Mouse (Mus musculus): ENCODE results near the gene Xirp1. TPM values are rescaled to one million over a fixed set of nuclear protein-coding genes. Genes with fewer than 3 reads are reported as not detected.
"Not testable (repeated sequence)": the region's sequence is repeated elsewhere in the genome, so short reads cannot be mapped to it uniquely, and the experiment has no call there.

Xirp1 gene
- polyA plus RNA-seq, 1 experiment from 2014 or later, result 0.04 TPM

DNA sequence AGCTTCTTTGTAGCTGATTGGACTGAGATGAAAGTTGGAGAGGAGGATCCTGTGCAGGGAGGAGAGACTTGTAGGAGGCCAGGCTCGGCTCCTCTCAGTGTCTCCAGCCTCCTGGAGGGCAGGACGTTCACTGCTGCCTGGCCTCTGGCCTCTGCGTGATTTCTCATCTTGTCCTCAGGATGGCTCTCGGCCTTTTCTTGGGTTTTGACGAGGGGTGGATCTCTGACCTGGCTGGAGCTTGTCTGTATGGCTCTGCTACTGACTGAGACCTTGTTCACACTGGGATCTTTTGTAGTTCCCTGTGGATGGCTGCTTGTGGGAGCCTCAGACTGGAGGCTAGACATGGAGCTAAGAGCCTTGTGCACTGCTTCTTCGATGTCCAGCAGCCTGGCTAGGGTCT lies 8.6 kb downstream of the Xirp1 start:
- Histone ChIP-seq H3K4me1 (peaks cover 16% of the 10 kb centered on the region), H3K27ac (no peak overlapping the region), H3K9me3 (no peaks in the 10 kb centered on the region), H3K9ac (no peak overlapping the region), H3K36me3 (replicated peaks) (no peaks in the 10 kb centered on the region), H3K4me2 (no peak overlapping the region), H3K4me3 (replicated peaks) (no peak overlapping the region), H3K27me3 (peaks cover 20% of the 10 kb centered on the region; the same call in 1 of the 2 replicates)
- no peak for ATAC-seq (ENCODE audit: low FRiP score)
- WGBS, result 66% methylated on average over 6 of the region's 6 CpGs

DNA sequence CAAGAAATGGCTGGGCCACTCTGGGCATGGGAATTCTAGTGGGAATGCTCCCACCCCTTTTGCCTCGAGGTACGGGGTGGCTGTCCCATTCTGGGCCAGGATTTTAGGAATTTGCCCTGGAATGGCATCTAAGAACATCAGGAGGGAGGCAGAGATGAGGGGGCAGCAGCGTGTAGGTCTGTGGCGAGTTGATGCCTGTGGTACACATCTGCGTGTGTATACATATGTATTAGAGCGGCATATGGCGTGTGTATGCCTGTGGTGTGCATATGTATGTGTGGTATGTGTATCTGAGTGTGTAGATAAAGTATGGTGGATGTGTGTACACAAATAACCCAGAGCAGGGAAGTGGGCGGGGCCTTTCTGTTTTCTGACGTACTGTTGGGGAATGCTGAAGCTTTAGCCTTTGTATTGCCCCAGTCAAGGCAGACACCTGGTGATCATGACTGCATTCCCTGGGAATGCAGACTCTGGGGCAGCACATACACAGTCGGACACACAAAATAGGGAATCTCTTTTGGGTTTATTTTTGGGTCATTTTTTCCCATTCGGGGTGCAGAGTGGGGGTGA lies 10.1 kb downstream of the Xirp1 start:
- WGBS, result 74% methylated on average over 11 of the region's 11 CpGs
- ATAC-seq (ENCODE audit: low FRiP score), result no peak

DNA sequence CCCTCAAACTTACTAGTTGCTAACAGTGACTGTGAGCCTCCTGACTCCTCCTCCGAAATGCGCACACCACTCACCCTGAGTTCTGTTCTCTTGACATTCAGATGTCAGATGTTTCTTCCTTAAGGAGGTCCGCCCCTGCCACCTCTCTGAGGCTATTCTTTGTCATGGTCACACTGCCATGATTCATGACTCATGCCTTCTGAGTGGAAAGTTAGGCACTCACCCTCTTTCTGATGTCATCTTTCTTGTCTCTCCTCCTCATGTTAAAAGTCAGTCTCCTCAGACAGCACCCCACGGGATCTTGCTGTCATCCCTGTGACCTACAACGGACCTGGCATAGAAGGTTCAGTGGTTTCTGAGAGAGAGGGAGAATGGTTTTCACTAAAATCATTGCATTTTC lies 10.6 kb downstream of the Xirp1 start:
- Histone ChIP-seq H3K27me3 (peaks cover 23% of the 10 kb centered on the region; the same call in 1 of the 2 replicates), H3K4me2 (no peak overlapping the region), H3K9ac (no peak overlapping the region), H3K27ac (no peak overlapping the region), H3K9me3 (no peaks in the 10 kb centered on the region), H3K4me1 (peaks cover 16% of the 10 kb centered on the region), H3K4me3 (replicated peaks) (no peak overlapping the region), H3K36me3 (replicated peaks) (no peaks in the 10 kb centered on the region)
- ATAC-seq (ENCODE audit: low FRiP score), result no peak
- WGBS, result 89% methylated on average over 5 of the region's 5 CpGs

More for the DNA sequence above, 10.1 kb downstream of the Xirp1 start:
- H3K9me3 ChIP-seq, result no peaks in the 10 kb centered on the region
- H3K9ac ChIP-seq, result no peak overlapping the region
- no peak overlapping the region for H3K4me2 ChIP-seq
- H3K4me3 ChIP-seq (replicated peaks), result no peak overlapping the region
- H3K36me3 ChIP-seq (replicated peaks), result no peaks in the 10 kb centered on the region
- peaks cover 23% of the 10 kb centered on the region; the same call in 1 of the 2 replicates for H3K27me3 ChIP-seq
- H3K27ac ChIP-seq, result no peak overlapping the region
- peaks cover 16% of the 10 kb centered on the region for H3K4me1 ChIP-seq

DNA sequence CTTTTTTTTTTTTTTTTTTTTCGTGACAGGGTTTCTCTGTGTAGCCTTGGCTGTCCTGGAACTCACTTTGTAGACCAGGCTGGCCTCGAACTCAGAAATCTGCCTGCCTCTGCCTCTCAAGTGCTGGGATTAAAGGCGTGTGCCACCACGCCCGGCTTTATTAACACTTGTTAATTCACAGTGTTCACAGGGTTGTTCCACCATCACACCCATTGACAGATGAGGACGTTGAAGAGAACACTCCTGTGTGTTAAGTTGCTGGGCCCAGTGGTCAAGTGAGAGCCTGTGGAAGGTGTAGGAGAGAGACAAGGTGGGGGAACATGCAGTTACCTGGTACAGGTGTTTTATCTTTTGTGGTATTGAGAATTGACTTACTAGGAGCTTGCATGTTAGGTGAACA lies 11.2 kb downstream of the Xirp1 start:
- not testable (repeated sequence) for H3K4me2 ChIP-seq; ATAC-seq (ENCODE audit: low FRiP score); H3K4me3 ChIP-seq (replicated peaks); H3K27ac ChIP-seq; H3K9ac ChIP-seq; H3K9me3 ChIP-seq; H3K36me3 ChIP-seq (replicated peaks)
- Histone ChIP-seq H3K27me3 (peaks cover 23% of the 10 kb centered on the region; the same call in 1 of the 2 replicates), H3K4me1 (peaks cover 16% of the 10 kb centered on the region)
- WGBS, result 79% methylated on average over 6 of the region's 6 CpGs

DNA sequence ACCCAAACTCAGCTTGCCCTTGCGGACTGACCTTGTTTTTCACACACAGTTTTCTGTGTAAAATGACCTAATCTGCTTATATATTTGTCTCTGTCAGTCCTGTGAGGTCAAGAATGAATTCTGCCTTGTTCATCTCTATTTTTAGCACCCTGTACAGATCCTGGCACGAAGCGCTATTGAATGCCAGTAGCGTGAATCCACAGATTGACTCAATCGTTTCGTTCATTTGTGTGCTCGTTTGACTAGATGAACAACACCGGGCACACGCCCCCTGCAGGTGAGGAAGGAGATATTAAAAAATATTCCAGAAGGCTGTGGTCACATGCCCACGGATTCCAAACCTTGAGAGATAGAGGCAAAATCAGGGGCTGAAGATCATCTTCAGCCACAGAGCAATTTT lies 11.9 kb downstream of the Xirp1 start:
- peaks cover 16% of the 10 kb centered on the region for H3K4me1 ChIP-seq
- H3K4me3 ChIP-seq (replicated peaks), result peak overlapping the region; percentile 50
- no peaks in the 10 kb centered on the region for H3K36me3 ChIP-seq (replicated peaks)
- peak overlapping the region; percentile 83 for H3K4me2 ChIP-seq
- H3K27me3 ChIP-seq, result peaks cover 23% of the 10 kb centered on the region; the same call in 1 of the 2 replicates
- H3K9ac ChIP-seq, result peak overlapping the region; percentile 44
- peak overlapping the region; percentile 75 for H3K27ac ChIP-seq
- under 1% methylated on average over 10 of the region's 10 CpGs for WGBS
- no peaks in the 10 kb centered on the region for H3K9me3 ChIP-seq
- ATAC-seq (ENCODE audit: low FRiP score), result peak; percentile 67

DNA sequence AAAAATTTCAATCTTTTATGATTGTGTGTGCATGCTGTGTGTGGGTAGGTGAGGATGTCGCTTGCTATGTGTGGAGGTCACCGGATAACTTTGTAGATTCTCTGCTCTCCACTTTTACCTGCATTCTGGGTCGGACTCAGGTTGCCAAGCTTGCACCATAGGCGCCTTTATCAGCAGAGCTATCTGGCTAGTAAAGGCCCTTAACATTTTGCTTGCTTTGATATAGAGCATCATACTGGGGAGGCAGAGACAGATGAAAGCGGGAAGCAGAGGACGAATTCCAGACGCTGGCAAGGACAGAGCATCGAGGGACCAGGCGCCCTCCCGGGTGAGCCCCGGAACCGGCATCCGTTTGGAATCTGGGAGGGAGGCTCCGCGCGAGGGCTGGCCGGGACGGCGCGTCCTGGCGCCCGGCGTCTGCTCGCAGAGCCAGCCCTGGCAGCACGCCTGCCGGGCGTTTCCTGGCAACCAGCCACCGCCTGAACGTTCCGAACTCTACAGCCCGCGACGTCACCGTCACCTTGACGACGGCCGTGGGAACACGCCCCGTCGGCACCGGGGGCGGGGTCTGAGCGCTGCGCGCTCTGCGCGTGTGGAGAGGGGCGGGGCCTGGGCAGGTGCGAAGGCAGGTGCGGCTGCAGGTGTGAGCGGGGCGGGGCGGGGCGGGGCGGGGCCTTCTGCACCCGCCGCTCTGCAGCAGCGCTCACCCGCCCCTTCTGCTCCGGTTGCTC lies 12.5 kb downstream of the Xirp1 start:
- H3K36me3 ChIP-seq (replicated peaks), result no peaks in the 10 kb centered on the region
- ATAC-seq (ENCODE audit: low FRiP score), result peak; percentile 96
- whole genome bisulfite sequencing, result 4% methylated on average over 34 of the region's 60 CpGs

DNA sequence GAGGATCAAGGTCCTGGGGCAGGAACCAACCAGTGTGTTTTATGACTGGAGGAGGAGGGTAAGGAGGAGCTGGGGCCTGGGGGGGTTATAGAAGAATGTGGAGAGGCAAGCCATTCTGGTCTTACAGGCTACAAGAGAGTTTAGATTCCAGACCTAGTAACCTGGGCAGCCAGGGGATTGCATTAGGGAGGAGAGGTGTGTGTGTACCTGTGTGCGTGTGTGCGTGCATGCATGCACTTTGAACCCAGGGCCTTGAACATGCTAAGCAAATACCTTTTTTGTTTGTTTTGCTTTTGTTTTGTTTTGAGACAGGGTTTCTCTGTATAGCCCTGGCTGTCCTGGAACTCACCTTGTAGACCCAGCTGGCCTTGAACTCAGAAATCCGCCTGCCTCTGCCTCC lies 13.5 kb downstream of the Xirp1 start:
- Histone ChIP-seq H3K9me3 (no peaks in the 10 kb centered on the region), H3K36me3 (replicated peaks) (no peaks in the 10 kb centered on the region), H3K4me2 (no peak overlapping the region), H3K4me3 (replicated peaks) (no peak overlapping the region), H3K27me3 (peaks cover 18% of the 10 kb centered on the region; the same call in 1 of the 2 replicates), H3K4me1 (peaks cover 16% of the 10 kb centered on the region), H3K27ac (no peak overlapping the region), H3K9ac (no peak overlapping the region)
- 92% methylated on average over 3 of the region's 3 CpGs for WGBS
- no peak for ATAC-seq (ENCODE audit: low FRiP score)

More for the DNA sequence above, 12.5 kb downstream of the Xirp1 start:
- Histone ChIP-seq H3K4me1 (peaks cover 16% of the 10 kb centered on the region), H3K9ac (peak overlapping the region; percentile 44), H3K4me2 (peak overlapping the region; percentile 83), H3K4me3 (replicated peaks) (peak overlapping the region; percentile 50), H3K9me3 (no peaks in the 10 kb centered on the region), H3K27ac (peak overlapping the region; percentile 83), H3K27me3 (peaks cover 23% of the 10 kb centered on the region; the same call in 1 of the 2 replicates)

DNA sequence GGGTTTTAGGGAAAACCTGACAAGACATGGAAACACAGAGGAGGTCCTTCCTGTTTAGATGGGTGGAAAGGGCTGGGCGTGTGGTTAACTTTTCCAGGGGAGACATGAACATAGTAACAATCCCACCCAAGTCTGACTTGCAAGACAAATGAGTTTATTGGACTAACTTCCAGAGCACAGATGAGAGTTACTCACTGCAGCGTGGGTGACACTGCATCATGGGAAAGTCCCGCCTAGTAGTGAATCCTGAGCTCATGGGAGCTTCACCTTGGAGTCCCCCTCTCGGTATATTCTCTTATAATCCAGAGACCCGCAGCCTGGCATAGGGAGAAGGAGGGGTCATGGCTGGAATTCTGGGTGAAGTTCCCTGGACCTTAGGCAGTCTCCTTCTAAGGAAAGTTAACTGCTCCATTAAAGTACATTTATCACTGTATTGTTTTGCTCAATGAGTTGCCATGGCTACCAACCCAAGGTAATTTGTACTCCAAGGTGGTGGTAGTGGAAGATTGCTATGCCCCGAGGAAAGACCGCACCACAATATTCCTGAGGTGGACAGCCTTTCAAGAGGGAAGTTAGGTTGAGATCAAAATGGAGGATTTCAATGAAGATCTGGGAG lies 14.1 kb downstream of the Xirp1 start:
- no peak for ATAC-seq (ENCODE audit: low FRiP score)
- 82% methylated on average over 7 of the region's 7 CpGs for WGBS
- peaks cover 17% of the 10 kb centered on the region for H3K4me1 ChIP-seq

DNA sequence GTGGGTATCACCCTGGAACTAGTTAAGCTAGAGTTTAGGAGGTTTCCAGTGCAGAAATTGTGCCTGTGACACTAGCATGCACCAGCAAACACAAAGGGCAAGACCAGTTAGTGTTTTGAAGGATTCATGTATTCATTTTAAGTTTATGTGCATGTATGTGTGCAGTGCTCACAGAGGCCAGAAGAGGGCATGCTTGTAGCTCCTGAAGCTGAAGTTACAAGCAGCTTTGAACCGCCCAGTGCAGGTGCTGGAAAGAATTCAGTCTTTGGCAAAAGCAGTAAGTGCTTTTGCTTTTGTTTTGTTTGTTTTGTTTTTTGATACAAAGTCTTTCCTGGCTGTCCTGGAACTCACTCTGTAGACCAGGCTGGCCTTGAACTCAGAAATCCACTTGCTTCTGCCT lies 15.6 kb downstream of the Xirp1 start:
- Histone ChIP-seq H3K36me3 (replicated peaks) (no peaks in the 10 kb centered on the region), H3K27me3 (peaks cover 10% of the 10 kb centered on the region; the same call in 1 of the 2 replicates), H3K9me3 (no peaks in the 10 kb centered on the region), H3K4me1 (peaks cover 22% of the 10 kb centered on the region), H3K4me3 (replicated peaks) (no peak overlapping the region), H3K9ac (no peak overlapping the region), H3K27ac (no peak overlapping the region), H3K4me2 (no peak overlapping the region)
- WGBS, result 84% methylated on average over 1 of the region's 1 CpGs
- no peak for ATAC-seq (ENCODE audit: low FRiP score)

More for the DNA sequence above, 14.1 kb downstream of the Xirp1 start:
- no peaks in the 10 kb centered on the region for H3K36me3 ChIP-seq (replicated peaks)
- no peak overlapping the region for H3K9ac ChIP-seq
- no peak overlapping the region for H3K27ac ChIP-seq
- no peak overlapping the region for H3K4me2 ChIP-seq
- H3K9me3 ChIP-seq, result no peaks in the 10 kb centered on the region
- H3K27me3 ChIP-seq, result peaks cover 18% of the 10 kb centered on the region; the same call in 1 of the 2 replicates
- H3K4me3 ChIP-seq (replicated peaks), result no peak overlapping the region

DNA sequence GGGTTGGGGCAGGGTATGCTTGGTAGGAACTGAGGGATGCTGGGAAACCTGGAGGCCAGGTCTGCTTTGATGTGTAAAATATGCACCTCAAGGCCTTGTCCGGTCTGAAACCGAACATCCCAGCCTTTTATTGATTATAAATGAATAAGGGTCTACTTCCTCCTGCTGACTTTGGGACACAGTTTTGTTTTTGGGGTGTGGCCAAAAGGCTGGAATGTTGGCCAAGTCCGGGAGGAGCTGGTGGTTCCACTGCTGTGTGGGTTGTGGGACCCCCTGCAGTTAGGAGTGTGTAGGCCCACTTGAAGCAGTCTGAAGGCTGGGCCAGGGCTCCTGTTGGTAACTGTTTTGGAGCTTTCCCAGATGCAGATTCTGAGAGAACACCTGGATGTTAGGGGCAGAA lies 17.5 kb downstream of the Xirp1 start:
- no peak overlapping the region for H3K27ac ChIP-seq
- H3K4me2 ChIP-seq, result no peak overlapping the region
- H3K4me3 ChIP-seq (replicated peaks), result no peak overlapping the region
- H3K9ac ChIP-seq, result no peak overlapping the region
- H3K27me3 ChIP-seq, result 0 out of 2 replicates have a peak, but pooled peaks cover 4% of the 10 kb centered on the region
- peaks cover 26% of the 10 kb centered on the region for H3K4me1 ChIP-seq
- no peak for ATAC-seq (ENCODE audit: low FRiP score)
- no peaks in the 10 kb centered on the region for H3K9me3 ChIP-seq
- 77% methylated on average over 3 of the region's 3 CpGs for WGBS
- no peaks in the 10 kb centered on the region for H3K36me3 ChIP-seq (replicated peaks)

DNA sequence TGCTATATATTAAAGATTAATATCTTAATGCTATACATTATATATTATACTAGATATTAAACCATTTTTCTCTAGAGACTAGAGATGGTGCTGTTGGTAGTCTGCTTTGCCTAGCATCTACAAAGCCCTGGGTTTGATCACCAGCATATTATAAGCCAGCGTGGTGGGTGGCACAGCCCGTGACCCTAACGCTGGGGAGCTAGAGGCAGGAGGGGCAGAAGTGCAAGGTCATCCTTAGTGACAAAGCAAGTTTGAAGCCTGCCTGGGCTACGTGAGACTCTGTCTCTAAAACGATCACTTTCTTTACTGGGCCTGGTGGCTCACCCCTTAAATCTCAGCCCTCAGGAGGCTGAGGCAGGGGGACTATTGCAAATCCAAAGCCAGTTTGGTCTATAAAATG lies 20.5 kb downstream of the Xirp1 start:
- no peak for ATAC-seq (ENCODE audit: low FRiP score)
- WGBS, result 78% methylated on average over 5 of the region's 5 CpGs
- H3K4me1 ChIP-seq, result peaks cover 17% of the 10 kb centered on the region
- no peaks in the 10 kb centered on the region for H3K27me3 ChIP-seq
- no peak overlapping the region for H3K9ac ChIP-seq
- no peaks in the 10 kb centered on the region for H3K9me3 ChIP-seq
- H3K36me3 ChIP-seq (replicated peaks), result no peaks in the 10 kb centered on the region
- no peak overlapping the region for H3K4me3 ChIP-seq (replicated peaks)
- H3K27ac ChIP-seq, result no peak overlapping the region
- H3K4me2 ChIP-seq, result no peak overlapping the region

DNA sequence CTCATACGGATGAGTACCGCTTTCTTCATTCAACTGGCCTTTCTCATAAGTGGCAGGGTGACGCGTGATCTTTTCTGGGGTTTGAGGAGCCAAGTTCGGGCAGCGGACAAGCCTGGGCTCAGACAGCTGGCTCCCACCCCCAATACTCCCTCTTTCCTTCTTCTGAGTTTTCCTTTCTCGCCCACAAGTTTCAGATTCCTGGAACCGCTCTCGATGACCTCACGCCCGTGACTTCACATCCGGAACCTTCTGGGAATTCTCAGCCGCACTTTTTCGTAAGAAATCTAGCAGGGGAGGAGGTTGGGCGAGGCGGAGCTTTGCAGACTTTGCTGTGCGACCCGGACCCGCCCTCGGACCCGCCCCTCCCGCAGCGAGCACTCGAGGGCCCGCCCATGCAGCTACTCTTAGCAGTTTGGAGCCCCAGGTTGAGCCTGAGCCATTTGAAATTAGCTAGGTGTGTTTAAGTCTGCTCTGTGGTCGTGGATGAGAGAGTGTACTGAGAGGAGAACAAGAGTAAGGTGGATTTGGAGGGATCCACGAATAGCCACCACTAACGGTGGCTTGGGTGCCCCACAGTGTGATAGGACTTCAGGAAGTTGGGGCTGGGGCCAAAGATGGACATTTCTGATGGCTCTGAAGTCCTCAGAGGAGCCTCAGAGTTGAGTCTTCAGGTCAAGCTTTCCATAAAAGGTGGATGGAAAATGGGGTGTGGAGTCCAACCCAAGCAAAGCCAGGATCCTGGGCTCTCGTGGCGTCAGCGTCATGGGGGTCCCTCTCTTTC lies 21.3 kb downstream of the Xirp1 start:
- no peak overlapping the region for H3K27ac ChIP-seq
- H3K4me3 ChIP-seq (replicated peaks), result peak overlapping the region; percentile 35
- 11% methylated on average over 31 of the region's 31 CpGs for WGBS

More for the DNA sequence above, 21.3 kb downstream of the Xirp1 start:
- H3K36me3 ChIP-seq (replicated peaks), result no peaks in the 10 kb centered on the region
- H3K27me3 ChIP-seq, result no peaks in the 10 kb centered on the region
- peak overlapping the region; percentile 59 for H3K4me2 ChIP-seq
- no peaks in the 10 kb centered on the region for H3K9me3 ChIP-seq
- H3K9ac ChIP-seq, result peak overlapping the region; percentile 48; the same call in 1 of the 2 replicates
- peaks cover 17% of the 10 kb centered on the region for H3K4me1 ChIP-seq
- ATAC-seq (ENCODE audit: low FRiP score), result peak; percentile 86
